In the genomic region with DNA sequence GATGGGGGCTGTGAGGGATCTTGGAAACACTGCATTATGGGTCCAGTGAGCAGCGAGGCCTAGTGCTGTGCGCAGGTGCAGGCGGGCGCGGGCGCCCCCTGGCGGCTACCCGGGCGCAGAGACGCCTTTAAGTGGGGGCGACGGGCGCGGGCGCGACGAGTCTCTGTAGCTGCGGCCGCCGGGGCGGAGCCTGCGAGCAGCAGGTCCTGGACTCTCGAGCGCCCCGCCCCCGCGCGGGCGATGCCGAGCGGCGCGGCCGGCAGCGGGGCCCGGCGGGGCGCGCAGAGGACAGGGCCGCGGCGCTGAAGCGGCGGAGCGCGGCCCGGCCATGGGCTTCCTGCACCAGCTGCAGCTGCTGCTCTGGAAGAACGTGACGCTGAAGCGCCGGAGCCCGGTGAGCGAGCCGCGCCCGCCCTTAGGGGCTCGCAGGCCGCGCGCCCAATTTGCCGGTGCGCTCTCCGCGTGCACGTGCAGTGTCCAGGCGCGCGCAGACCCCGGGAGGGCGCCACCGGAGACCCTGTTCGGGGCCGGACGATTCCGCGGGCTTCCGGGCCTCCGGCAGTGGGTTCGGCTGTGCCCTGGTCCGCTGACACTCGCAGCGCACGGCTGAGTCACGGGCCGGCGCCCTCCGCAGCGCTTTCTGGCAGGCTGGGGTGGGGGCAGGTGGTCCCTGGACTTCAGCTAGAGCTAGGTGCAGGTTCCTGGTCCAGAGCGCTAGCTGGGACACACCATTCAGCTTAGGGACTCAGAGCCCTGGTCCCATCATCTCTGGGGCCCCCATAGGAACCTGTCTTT, we compare ENCODE assay signal across 8 mouse cellular contexts. TPM values are rescaled to one million over a fixed set of nuclear protein-coding genes. Genes with fewer than 3 reads are reported as not detected.
DNase-seq lines count a peak whose midpoint lies in the region; ATAC-seq and TF ChIP-seq lines count a peak whose summit lies in the region.

Abca2 (plus strand) TSS at position 262 of the 795 bp plus-strand sequence.

- peaks cover 47% of the 10 kb centered on the region for H3K4me1 ChIP-seq in forebrain, embryonic 10.5 days
- H3K4me1 ChIP-seq in heart, embryonic 15.5 days (replicated peaks): peaks cover 16% of the 10 kb centered on the region
- no peaks in the 10 kb centered on the region for H3K4me1 ChIP-seq in liver, embryonic 14.5 days (replicated peaks; ENCODE audit: control insufficient read depth in 2 of 2, insufficient read depth in 2 of 2, low read length in 1 of 2)
- 0 out of 2 replicates have a peak, but pooled peaks cover 3% of the 10 kb centered on the region for H3K4me1 ChIP-seq in neural tube, embryonic 11.5 days (ENCODE audit: control insufficient read depth, insufficient read depth, low read length)
- no peaks in the 10 kb centered on the region for H3K4me1 ChIP-seq in stomach, postnatal 0 days (replicated peaks; ENCODE audit: control insufficient read depth, insufficient read depth)

- peak; percentile 77 for ATAC-seq in CD4-positive, CD25-positive, alpha-beta regulatory T cell, adult 4 months
- ATAC-seq in heart, embryonic 15.5 days (replicated peaks; ENCODE audit: insufficient number of reproducible peaks, insufficient read depth, low FRiP score, low read depth): peak; percentile 93
- peak; percentile 85 for ATAC-seq in liver, embryonic 14.5 days (ENCODE audit: insufficient read depth)
- ATAC-seq in neural tube, embryonic 11.5 days (ENCODE audit: insufficient read depth, low FRiP score, low TSS enrichment): peak; percentile 87
- peak; percentile 91 for ATAC-seq in stomach, postnatal 0 days (ENCODE audit: low FRiP score, low TSS enrichment)

- TF ChIP-seq EP300 in liver, embryonic 14.5 days (IDR thresholded peaks at IDR 0.05; ENCODE audit: low read depth): no peak
- no peak for TF ChIP-seq EP300 in stomach, postnatal 0 days (optimal IDR thresholded peaks at IDR 0.05)

- peaks cover 55% of the 10 kb centered on the region for H3K27me3 ChIP-seq in forebrain, embryonic 10.5 days (ENCODE audit: poor library complexity, severe bottlenecking)
- peaks cover 40% of the 10 kb centered on the region for H3K27me3 ChIP-seq in heart, embryonic 15.5 days
- H3K27me3 ChIP-seq in liver, embryonic 14.5 days (ENCODE audit: control insufficient read depth, insufficient read depth, low read length): peaks cover 7% of the 10 kb centered on the region
- peaks cover 16% of the 10 kb centered on the region for H3K27me3 ChIP-seq in neural tube, embryonic 11.5 days (ENCODE audit: control insufficient read depth, insufficient read depth, low read length)
- no peaks in the 10 kb centered on the region for H3K27me3 ChIP-seq in stomach, postnatal 0 days (ENCODE audit: control insufficient read depth, insufficient read depth, low read length)

- peak within 1 kb of the TSS; percentile 92 for H3K27ac ChIP-seq in forebrain, embryonic 10.5 days
- H3K27ac ChIP-seq in heart, embryonic 15.5 days: peak within 1 kb of the TSS; percentile 54
- no peak within 1 kb of the TSS for H3K27ac ChIP-seq in liver, embryonic 14.5 days
- H3K27ac ChIP-seq in neural tube, embryonic 11.5 days (ENCODE audit: low read depth, low read length): peak within 1 kb of the TSS; percentile 58; the same call in 1 of the 2 replicates
- H3K27ac ChIP-seq in stomach, postnatal 0 days (replicated peaks): peak within 1 kb of the TSS; percentile 24; the same call in 1 of the 2 replicates

- H3K9me3 ChIP-seq in forebrain, embryonic 10.5 days: no peaks in the 10 kb centered on the region
- H3K9me3 ChIP-seq in heart, embryonic 15.5 days (replicated peaks): no peaks in the 10 kb centered on the region
- H3K9me3 ChIP-seq in liver, embryonic 14.5 days (ENCODE audit: control insufficient read depth, low read length): no peaks in the 10 kb centered on the region
- H3K9me3 ChIP-seq in neural tube, embryonic 11.5 days (ENCODE audit: control insufficient read depth, low read length): no peaks in the 10 kb centered on the region
- H3K9me3 ChIP-seq in stomach, postnatal 0 days (ENCODE audit: control insufficient read depth, low read length): no peaks in the 10 kb centered on the region

- peak within 1 kb of the TSS; percentile 95 for H3K4me2 ChIP-seq in heart, embryonic 15.5 days
- peak within 1 kb of the TSS; percentile 93 for H3K4me2 ChIP-seq in liver, embryonic 14.5 days (ENCODE audit: low read depth)
- H3K4me2 ChIP-seq in neural tube, embryonic 11.5 days (ENCODE audit: low read depth): peak within 1 kb of the TSS; percentile 85
- peak within 1 kb of the TSS; percentile 97 for H3K4me2 ChIP-seq in stomach, postnatal 0 days (replicated peaks; ENCODE audit: low read depth)

- DNase-seq in c-Kit-negative CD71-positive TER-119-positive erythroid progenitor cells, embryonic 14.5 days (ENCODE audit: low read depth, low spot score): peak; percentile 69
- peak; percentile 91 for DNase-seq in forebrain, embryonic 10.5 days (ENCODE audit: extremely low spot score, low spot score)
- peak; percentile 93 to 97 for DNase-seq in kidney, postnatal 25 days
- DNase-seq in liver, embryonic 14.5 days (ENCODE audit: low read depth in 3 of 3, low spot score in 3 of 3): peak; percentile 75 to 80 (median 77)
- DNase-seq in neural tube, embryonic 11.5 days (ENCODE audit: low spot score): peak; percentile 96
- DNase-seq in stomach, postnatal 0 days (ENCODE audit: low spot score): peak; percentile 96

- peak within 1 kb of the TSS; percentile 83 for H3K4me3 ChIP-seq in forebrain, embryonic 10.5 days
- peak within 1 kb of the TSS; percentile 71 for H3K4me3 ChIP-seq in heart, embryonic 15.5 days
- peak within 1 kb of the TSS; percentile 58 to 68 for H3K4me3 ChIP-seq in liver, embryonic 14.5 days (ENCODE audit: insufficient read depth in 1 of 2, low read depth in 2 of 2, low read length in 2 of 2)
- H3K4me3 ChIP-seq in neural tube, embryonic 11.5 days (ENCODE audit: low read depth, low read length): peak within 1 kb of the TSS; percentile 73
- peak within 1 kb of the TSS; percentile 69 for H3K4me3 ChIP-seq in stomach, postnatal 0 days (ENCODE audit: low read depth, low read length)

- peak within 1 kb of the TSS; percentile 83 for H3K9ac ChIP-seq in heart, embryonic 15.5 days
- H3K9ac ChIP-seq in liver, embryonic 14.5 days (replicated peaks): peak within 1 kb of the TSS; percentile 44
- peak within 1 kb of the TSS; percentile 80 for H3K9ac ChIP-seq in neural tube, embryonic 11.5 days (ENCODE audit: low read length)
- H3K9ac ChIP-seq in stomach, postnatal 0 days (ENCODE audit: low read length): peak within 1 kb of the TSS; percentile 70

- TF ChIP-seq CTCF in liver, embryonic 14.5 days (IDR thresholded peaks at IDR 0.05; ENCODE audit: low read depth): peak; percentile 87
- peak; percentile 91 for TF ChIP-seq CTCF in stomach, postnatal 0 days (IDR thresholded peaks at IDR 0.05; ENCODE audit: low read depth)

- under 1% methylated on average over 89 of the region's 89 CpGs for WGBS in forebrain, embryonic 10.5 days
- WGBS in heart, embryonic 15.5 days: under 1% methylated on average over 88 of the region's 89 CpGs
- under 1% methylated on average over 88 of the region's 89 CpGs for WGBS in liver, embryonic 14.5 days (ENCODE audit: insufficient replicate concordance)
- WGBS in neural tube, embryonic 11.5 days: under 1% methylated on average over 86 of the region's 89 CpGs
- WGBS in stomach, postnatal 0 days: under 1% methylated on average over 73 of the region's 89 CpGs

- H3K36me3 ChIP-seq in forebrain, embryonic 10.5 days (replicated peaks): no peaks in the 10 kb centered on the region; the same call in 1 of the 2 replicates
- H3K36me3 ChIP-seq in heart, embryonic 15.5 days: no peaks in the 10 kb centered on the region
- H3K36me3 ChIP-seq in liver, embryonic 14.5 days (replicated peaks; ENCODE audit: control insufficient read depth, insufficient read depth, low read depth): no peaks in the 10 kb centered on the region
- H3K36me3 ChIP-seq in neural tube, embryonic 11.5 days (ENCODE audit: control insufficient read depth, insufficient read depth, low read length): no peaks in the 10 kb centered on the region
- no peaks in the 10 kb centered on the region for H3K36me3 ChIP-seq in stomach, postnatal 0 days (ENCODE audit: control insufficient read depth, insufficient read depth, low read length)

RNA-seq across cellular contexts. Expression of gene Abca2, which starts in this region (rescaled TPM):
- polyA plus RNA-seq in CD4-positive, CD25-positive, alpha-beta regulatory T cell, adult 4 months (2017; shearing (Covaris generic)): 10 to 100 TPM; 31.9 to 45.3 TPM
- polyA plus RNA-seq in forebrain, embryonic 10.5 days (2016; fragmentation: Nextera tagmentation; extraction: Ambion mirVana): 8.8 and 9.0 TPM in 2 replicates
- 3.5 and 5.6 TPM in 2 replicates for polyA plus RNA-seq in heart, embryonic 15.5 days (2015; fragmentation: Nextera tagmentation; extraction: Ambion mirVana)
- 2.4 and 2.5 TPM in 2 replicates for polyA plus RNA-seq in liver, embryonic 14.5 days (2012; rRNA removed)
- polyA plus RNA-seq in liver, embryonic 14.5 days (2014; fragmentation: Nextera tagmentation; extraction: Ambion mirVana): 0.91 and 1.1 TPM in 2 replicates
- polyA plus RNA-seq in neural tube, embryonic 11.5 days (2014; fragmentation: Nextera tagmentation; extraction: Ambion mirVana): 5.0 and 5.6 TPM in 2 replicates
- polyA plus RNA-seq in stomach, postnatal 0 days (2015; fragmentation: Nextera tagmentation; extraction: Ambion mirVana): 1.7 and 2.6 TPM in 2 replicates
